Mouse (Mus musculus) subcutaneous adipose tissue, adult 2 months (tissue): ENCODE data around the gene Gm45194. TPM values are rescaled to one million over a fixed set of nuclear protein-coding genes. Genes with fewer than 3 reads are reported as not detected.

Source experiments
- polyA plus RNA-seq: library from polyadenylated mRNA; depleted of rRNA; stranded (reverse); fragments of >200 nt; gene quantifications from 2 replicates; pipeline ENCODE4 v1.2.3, GENCODE M21; 2012; ENCODE audit warnings: low replicate concordance; rRNA removed

Gene Gm45194
- not detected in 2 replicates for polyA plus RNA-seq

DNA sequence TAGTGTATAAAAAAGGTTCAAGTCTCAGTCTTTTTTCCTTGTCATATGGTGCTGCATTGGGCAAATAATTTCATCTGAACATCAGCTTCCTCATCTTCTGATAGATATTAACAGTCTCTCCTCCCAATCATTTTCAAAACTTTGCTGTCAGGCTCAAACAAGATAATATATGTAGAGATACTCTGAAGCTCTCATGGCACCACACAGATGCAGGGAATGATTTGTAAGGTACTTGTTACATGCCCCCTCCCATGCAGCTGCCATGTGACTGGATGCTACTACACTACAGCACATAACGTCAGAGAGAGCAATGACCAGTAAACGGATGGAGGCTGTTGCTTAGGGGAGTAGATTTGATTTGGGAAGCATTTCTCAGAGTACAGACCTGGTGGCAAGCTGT is at the start of gene Gm45194:
Gm45194 (plus strand) TSS at position 301 of the 400 bp plus-strand sequence.

DNA sequence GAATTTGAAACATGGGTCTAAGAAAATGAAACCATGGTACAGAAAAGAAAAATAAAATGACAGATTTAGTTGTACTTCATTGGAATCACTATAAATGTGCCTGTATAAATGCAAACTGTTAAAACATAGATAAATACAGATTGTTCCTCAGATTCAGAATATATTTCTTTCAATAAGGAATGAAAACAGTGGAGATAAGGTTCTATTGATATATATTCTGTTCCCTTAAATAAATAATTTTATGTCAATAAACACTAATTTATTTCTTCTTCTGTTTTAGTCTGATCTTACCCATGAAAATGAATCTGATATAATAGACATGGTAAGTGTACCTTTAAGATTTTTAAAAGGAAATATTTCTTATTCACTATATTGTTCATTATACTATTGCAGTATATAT is 119.5 kb downstream of the Gm45194 start, which contains the start of gene Tex16:
Tex16 (plus strand) TSS at position 301 of the 400 bp plus-strand sequence.

DNA sequence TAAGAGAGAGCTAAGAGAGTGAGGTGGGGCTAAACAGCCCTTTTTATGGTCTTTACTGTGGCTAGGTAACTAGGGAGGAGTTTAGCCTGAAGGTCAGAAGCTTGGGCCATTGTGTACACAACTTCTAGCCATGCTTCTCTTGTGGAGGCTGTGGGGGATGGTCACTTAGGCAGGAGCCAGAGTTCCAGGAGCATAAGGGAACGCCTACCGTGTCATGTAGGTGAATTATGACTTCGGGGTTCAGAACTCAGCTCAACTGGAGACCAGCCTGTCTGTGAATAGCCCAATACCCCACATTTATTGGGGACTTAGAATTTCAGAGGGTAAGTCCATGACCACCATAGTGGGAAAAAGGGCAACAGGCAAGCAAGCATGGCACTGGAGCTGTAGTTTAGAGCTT is 347.6 kb downstream of the Gm45194 start, which contains the start of gene 4933403O08Rik:
4933403O08Rik (plus strand) TSS at position 301 of the 400 bp plus-strand sequence.

Other genes starting within 250 kb of the Gm45194 start
- 0.16 and 0.46 TPM in 2 replicates for gene Hdx, start 194.3 kb upstream of the Gm45194 start, polyA plus RNA-seq
- gene Tex16, start 119.6 kb downstream of the Gm45194 start, polyA plus RNA-seq, result not detected in 2 replicates